Mouse (Mus musculus) layer of hippocampus, postnatal 25 days (tissue): Measurements from ENCODE around the gene Med11. TPM values are rescaled to one million over a fixed set of nuclear protein-coding genes. Genes with fewer than 3 reads are reported as not detected.
"Not testable (repeated sequence)": the region's sequence is repeated elsewhere in the genome, so short reads cannot be mapped to it uniquely, and the experiment has no call there.

Source experiments
- DNase-seq, 2 experiments: peaks; one replicate each; pipeline ENCODE4 v3.0.0; 2022; ENCODE audit warnings: mixed read lengths in 2 of 2, low spot score in 1 of 2; ENCODE audit errors: extremely low spot score in 1 of 2
- total RNA-seq, 2 experiments: library from RNA; stranded (reverse); gene quantifications; 2 replicates each; pipeline ENCODE4 v1.2.3; 2021

Med11 gene
- total RNA-seq, 2 experiments from 2014 or later, result 15.5 to 17.4 TPM

DNA sequence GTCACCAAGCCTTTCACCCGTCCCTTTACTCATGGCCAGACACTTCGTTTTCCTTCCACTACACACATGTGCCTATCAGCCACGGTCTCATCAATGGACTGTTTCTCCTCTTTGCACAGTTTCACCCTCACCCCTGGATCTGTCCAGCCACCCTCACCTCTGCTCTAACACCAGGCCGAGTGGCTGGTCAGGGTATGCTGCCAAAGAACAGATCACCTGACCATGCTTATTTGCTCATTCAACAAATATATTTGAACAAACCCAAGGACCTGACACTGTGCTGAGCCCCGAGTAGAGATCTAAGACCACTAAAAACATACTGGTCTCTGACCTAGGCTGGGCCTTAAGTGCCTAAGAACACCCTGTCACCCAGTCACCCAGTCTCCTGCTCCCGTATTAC lies 7.1 kb upstream of the Med11 start:
- no peak for DNase-seq

DNA sequence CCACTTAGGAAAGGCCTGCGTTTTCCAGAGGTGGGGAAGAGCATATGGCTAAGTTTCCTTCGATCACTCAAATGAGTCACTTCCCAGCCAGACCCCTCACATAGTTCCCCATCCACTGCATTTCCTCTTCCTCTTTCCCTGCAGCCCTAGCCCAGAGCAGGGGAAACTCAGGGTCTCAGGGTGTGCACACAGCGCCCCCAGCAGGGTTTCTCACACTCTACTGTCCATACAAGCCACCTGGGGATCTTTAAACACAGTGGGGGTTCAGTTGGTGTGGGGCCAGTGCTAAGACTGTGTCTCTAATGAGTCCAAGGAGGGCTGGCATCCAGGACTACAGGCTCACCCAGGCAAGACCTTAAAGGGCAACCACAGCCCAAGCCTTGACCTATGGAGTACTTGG lies 5.0 kb upstream of the Med11 start:
- no peak for DNase-seq

DNA sequence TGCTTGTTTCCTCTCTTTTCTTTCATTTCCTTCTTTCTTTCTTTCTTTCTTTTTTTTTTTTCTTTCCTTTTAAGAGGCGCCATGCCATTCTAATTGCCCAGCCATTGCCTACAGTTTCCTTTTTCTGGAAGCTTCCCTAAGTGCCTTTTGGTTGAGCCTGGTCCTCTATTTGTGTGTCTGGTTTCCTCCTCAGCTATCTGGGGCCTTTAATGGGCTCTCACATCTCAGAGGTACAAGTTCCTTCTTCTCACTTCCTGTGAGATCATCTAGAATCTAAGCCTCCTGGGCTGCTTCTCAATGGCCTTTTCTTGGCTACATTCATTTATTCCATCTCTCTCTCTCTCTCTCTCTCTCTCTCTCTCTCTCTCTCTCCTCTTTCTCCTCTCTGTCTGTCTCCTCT lies 4.3 kb upstream of the Med11 start:
- DNase-seq, result no peak

DNA sequence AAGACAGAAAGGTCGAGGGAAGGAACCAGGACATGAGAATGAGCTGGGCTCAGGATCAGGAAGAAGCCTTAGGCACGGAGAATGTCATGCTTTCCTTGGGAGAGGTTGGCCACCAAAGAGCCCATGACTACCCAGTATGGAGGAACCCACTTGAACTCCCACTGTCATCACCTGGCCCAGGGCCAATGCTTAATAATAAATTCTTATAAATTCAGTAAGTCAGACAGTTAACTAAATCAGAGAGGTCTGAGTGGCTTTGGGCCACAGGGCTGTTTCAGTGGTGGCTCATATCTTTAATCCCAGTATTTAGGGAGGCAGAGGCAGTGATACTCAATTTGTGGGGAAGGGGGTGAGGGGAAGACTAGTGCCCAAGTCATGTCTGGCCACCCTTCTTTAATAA lies 793 bp upstream of the Med11 start:
- no peak for DNase-seq

DNA sequence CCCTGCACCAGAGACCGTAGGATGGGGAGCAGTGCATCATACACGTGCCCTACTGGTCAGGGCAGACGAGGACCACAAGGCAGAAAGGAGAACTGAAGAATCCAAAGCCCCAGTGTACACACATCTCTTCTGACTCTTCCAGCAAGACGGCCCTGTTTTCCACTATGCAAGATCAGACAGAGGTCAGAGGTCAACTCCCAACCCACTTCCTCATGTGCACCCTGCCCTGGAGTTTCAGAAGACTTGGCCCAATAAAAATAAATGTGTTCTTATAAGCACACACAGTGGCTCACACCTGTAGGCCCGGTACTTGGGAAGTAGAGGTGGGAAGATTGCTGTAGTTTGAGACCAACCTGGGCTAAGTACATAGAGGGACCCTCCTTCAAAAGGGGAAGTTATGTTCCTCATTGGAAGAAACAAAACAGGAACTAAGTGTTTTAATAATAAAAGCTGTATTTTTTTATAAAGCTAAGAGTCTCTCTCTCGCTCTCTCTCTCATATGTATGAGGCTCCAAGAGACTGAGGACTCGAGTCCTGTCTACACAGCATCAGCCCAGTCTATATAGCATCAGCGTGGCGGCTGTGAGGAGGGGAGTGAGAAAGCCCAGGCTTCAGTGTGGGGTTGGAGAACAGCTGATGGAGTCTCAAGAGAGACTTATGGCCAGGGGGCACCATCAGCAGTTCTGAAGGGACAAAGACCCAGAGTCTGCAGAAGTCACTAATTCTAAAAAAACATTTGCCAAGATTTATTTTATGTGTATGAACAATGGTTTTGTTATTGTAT lies 1.7 kb downstream of the Med11 start:
- no peak for DNase-seq

DNA sequence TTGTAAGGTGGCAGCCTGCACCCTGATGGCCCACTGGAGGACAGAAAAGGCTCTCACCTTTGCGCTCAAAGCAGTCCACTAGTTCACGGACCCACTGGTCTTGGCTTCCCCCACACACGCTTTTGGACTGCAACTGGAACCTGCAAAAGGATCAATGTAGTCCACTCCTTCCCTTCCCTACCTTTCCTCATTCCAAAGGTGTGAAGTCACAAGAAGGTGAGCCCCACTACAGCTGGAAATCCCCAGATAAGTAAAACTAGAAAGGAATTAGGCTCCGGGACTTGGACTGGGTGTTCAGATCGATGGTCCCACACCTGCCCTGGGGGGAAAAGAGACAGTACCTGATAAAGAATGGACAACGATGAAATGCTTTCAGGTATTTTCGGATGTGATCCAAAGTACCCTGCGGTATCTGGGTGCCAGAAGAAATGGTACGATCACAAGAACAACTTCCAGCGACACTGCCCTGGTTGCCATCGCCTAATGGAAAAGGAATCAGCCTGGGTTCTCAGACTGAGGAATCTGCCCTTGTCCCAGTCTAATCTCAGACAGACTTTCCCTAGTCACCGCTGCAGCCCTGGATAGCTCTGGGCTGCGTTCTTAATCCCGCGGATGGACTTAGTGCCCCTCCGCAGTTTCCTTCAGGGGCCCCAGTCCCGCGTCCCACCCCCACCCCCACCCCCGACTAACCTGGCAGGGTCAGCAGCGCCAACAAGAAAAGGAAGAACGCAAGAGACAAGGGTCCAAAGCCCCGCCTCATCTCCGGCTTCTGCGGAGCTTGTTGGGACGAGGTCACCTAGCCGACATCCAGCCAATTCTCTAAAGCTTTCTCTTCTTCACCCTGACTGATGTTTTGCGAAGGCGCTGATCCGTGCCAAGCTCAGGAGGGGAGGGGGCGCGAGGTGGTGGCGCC lies 7.2 kb downstream of the Med11 start, which contains the start of gene Zmynd15:
Zmynd15 (plus strand) TSS at position 746 of the 913 bp plus-strand sequence.
- no peak for DNase-seq

DNA sequence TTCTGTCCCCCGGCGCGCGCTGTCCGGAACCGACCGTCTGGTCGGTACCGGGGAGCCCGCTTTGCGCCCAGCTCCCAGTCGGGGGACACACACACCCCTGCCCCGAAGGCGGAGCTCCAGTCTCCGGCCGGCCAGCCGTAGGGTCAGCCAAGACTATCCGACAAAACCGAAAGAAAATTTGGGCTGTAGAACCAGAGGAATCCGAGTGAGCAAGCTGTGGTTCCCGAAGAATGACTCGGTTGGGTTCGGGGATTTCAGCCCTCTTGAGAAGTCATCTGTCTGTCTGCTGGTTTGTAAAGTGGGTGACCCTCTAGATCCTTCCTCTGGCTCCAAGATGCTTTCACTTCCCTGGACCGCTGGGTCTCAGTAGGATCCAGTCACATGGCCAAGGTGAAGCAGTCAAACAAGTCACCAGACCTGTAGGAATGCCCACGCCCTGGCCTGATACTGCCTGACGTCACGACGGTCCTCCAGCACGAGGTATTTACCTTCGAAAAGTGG lies 7.9 kb downstream of the Med11 start, which contains the start of gene Cxcl16:
Cxcl16 (minus strand) TSS at position 384 of the 501 bp plus-strand sequence.
- no peak for DNase-seq

DNA sequence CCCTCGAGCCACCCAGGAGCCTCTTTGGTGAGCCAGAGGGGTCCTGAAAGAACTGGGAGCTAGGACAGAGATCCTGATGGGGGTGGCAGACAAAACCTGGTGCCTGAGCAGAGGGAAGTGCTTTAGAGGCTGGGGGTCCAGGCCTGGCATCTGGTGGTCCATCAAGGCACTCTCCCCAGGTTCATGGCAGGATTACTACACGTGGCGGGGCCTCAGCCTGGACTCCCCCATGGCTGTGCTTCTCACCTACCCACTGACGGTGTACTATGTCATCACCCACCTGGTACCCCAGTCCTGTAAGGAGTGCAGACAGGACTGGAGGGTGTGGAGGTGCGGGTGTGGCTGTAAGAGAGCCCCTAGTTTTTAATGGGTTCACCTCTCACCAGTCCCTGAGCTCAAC lies 12.3 kb downstream of the Med11 start:
- no peak for DNase-seq

DNA sequence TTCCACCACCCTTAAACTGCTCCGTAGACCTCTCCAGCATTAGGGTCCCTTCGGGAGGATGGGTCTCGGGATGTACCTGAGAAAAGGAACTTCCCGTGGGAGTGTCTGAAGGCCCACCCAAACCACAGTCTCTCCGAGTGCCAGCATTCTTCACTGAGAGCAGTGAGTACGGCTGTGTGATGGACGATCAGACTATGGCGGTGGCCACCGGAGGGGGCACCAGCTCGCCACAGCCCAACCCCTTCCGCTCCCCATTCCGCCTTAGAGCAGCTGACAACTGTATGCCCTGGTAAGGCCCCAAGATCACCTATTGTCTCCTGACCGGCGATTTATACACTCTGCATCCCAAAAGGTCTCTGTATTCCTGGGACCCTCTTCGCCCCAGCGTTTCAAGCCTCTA lies 13.5 kb downstream of the Med11 start:
- DNase-seq, result no peak

DNA sequence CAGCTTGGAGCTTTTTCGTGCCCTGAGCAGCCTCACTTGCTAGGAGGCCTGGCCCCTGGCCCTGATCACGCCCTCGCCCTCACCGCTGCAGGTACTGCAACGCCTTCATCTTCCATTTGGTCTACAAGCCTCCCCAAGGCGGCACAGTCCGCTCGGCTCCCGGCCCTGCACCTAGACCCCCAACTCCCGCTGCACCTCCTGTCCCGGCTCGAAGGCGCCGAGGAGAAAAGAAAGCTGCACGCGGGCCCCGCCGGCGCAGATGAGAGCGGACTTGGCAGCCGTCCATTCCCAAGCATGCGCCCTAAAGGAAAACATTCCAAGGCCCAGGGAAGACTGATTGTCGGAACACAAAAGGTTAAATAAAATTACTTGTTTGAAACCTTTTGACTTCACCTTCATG lies 14.1 kb downstream of the Med11 start:
- no peak for DNase-seq

DNA sequence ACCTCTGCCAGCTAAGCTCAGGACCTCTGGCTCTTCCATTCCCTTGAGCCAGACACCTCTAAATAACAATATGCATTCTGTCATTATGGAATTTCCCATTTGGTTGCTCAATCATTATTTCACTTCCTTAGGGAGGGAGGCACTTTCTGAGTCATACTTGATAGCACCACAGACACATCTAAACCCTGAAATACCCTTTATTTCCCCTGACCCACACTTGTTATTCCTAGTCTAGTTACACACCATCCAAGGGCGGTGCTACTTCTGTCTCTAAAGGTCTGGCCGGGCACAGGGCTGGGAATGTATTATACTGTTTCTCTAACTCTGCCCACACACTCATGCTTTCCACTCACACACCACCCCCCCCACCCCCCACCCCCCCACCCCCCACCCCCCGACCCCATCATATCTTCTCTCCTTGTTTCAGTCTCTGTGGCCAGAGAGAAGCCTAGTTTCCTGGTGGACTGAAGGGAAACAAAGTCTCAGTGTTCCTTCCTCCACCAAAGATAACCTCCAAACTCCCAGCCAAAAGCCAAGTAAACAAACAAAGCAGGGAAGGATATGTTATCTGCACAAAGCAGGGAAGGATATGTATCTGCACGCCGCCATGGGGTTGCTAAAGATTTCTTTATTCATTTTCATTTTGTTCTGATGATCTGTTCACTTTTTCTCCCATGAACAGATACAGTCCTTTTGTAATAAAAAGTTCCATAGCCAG lies 16.3 kb downstream of the Med11 start:
- DNase-seq, result no peak

DNA sequence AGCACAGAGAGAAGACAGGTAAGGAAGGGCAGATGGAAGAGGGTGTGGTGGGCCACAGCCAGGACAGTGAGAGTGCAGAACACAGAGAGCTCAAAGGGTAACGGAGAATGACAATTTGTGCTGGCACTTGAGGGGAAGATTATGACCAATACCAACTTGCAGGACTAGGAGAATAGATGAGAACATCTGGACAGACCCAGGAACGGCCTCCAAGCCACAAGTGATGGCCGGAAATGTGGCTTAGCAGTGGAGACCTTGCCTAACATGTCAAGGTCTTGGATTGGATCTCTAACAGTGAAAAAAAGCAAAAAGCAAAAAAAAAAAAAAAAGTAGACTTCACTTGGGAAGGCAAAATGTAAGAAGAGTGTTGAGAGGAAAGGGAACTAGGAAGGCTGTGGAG lies 18.0 kb downstream of the Med11 start:
- DNase-seq, result no peak

DNA sequence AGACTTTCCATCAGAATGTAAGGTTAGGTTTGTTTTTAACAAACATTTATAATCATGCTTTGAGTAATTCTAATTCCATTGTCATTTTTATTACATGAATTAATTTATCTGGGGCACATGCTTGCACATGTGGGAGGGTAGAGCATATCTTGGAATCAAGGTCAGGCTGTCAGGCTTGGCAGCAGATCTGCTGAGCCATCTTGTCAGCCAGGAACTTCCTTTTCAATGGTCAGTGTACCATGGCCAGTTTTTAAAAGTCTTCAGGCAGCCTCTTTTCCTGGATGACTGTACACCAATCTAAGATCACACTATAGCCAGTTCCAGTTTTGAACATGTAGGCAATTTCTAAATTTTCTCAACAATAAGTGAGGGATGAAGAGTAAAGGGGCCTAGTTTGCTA lies 21.0 kb downstream of the Med11 start:
- no peak for DNase-seq

DNA sequence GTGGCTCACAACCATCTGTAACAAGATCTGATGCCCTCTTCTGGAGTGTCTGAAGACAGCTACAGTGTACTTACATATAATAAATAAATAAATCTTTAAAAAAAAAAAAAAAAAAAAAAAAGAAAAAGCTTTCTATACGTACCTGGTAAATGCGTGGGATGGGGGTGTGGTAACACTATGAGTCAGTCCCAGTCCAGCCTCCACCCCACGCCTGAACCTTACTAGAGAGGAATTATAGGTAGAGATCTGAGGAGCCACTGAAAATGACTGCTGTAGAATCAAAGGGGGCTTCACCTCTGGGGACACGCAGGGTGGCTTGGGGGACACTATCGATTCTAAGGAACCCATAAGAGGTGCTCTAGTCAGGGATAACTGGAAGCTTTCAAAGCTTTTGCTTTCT lies 21.6 kb downstream of the Med11 start:
- not testable (repeated sequence) for DNase-seq

DNA sequence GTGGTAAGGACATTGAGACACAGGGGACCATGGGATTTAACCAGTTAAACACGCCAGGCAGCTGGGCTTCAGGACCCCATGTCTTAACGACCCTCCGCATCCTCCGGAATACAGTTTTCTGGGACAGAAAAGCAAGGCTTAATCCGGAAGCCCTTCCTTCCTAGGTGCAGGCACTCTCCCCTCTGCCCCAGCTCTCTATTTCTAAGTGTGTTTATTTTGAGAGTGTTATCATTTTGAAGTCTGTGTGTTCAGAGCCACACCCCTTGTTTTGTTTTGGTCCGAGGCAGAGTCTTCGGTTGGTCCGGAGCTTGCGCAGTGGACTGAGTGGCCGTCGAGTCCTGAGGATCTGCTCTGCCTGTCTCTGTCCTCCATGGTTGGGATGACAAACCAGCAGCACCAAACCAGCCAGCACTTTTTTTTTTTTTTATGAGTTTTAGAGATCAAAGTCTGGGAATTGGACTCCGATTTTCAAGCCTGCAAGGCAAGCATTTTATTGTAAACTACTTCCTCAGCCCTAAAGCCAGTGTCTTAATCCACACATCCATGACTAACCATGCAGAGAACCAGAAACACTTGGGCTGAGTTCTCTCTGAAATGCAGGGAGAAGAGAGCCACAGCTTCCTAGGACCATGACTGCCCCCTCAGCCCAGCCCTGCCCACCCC lies 23.3 kb downstream of the Med11 start:
- no peak for DNase-seq

DNA sequence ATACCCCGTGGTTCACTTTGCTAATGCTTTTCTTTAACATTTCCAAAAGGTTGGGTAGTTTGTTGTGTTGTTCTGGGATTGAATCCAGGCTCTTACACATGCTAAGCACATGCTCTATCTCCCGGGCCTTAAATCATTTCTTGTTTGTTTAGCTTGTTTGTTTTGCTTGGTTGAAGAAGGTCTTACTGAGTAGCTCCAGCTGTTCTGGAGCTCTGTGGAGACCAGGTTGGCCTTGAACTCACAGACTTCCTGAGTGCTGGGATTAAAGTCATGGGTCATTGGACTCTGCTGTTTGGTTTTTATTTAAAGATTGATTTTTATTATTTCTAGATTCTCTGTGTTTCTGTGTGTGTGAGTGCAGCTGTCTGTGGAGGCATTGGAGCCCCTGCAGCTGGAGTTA lies 33.8 kb downstream of the Med11 start:
- no peak for DNase-seq

DNA sequence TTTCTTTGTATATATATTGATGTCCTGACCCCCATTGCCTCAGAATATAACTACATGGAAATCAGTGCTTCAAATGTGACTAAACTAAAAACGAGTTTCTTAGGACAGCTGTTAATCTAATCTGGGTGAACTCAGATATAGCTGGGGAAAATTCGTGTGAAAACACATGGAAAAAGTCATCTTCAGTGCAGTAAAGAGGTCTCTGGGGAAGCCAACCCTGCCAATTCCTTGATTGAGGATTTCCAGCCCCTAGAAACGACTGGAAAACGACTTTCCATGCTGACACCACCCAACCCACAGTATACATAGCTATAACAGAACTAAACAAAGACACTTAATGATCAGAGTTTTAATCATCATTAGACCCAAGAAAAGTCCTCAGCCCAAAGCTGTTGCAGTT lies 36.1 kb downstream of the Med11 start:
- no peak for DNase-seq

DNA sequence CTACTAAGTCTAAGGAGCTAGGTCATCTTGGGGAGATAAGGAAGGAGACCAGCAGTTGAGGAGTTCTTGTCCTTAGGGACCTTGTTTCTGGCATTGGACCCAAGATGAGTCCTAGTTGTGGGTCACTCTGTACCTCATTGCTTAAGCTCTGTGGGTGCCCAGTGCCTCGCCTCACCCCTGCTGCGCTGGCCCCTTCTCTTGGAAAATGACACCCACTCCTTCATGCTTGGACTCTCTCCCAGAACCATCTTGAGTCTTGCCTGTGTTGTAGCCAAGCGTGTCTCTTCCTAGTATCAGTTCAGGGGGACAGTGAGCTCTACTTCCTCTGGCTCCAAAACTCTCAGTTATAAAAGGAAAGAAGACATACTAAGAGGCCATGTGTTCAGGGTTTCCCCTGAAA lies 37.4 kb downstream of the Med11 start:
- DNase-seq, result no peak

DNA sequence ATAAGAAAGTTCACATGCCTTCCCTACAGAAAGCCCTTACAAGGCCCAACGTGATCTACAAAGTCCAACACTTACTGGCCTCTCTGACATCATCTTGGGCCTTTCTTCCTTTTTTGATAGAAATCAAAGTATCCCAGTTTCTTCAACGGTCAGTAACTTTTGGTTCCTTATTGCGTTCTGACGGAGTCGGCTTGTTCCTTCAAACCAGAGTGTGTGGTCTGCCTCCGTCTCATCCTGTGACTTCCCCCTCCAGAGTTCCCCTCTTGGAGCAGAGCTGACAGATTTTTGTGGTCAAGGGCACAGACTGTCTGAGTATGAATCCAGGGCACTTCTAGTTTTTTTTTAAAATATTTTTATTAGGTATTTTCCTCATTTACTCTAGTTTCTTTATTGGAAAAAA lies 38.0 kb downstream of the Med11 start:
- no peak for DNase-seq
